Comparison of ENCODE assay signal across 4 mouse cellular contexts in genomic region chr12:76443488-76443887, GRCm38 (mm10). TPM values are rescaled to one million over a fixed set of nuclear protein-coding genes. Genes with fewer than 3 reads are reported as not detected.
"Had no signal": no experiment of that assay in that cellular context is flagged by ENCODE, and none has a peak within 500 bp of the region (broad histone marks: within the 10 kb centered on the region; RNA-seq: fewer than 3 reads in every experiment).

No protein-coding gene starts in this region.

RNA-seq across cellular contexts. Expression of gene Ppp1r36, which starts 26.1 kb away (rescaled TPM):
- total RNA-seq: heart, postnatal 25 days; heart, postnatal 36 days had no signal
- polyA plus RNA-seq: inflammation-experienced regulatory T-cells, adult 6 months; large intestine, adult 2 months had no signal
